Mouse (Mus musculus) G1E (cell line): ENCODE measurements around the gene Macrod2. TPM values are rescaled to one million over a fixed set of nuclear protein-coding genes. Genes with fewer than 3 reads are reported as not detected.

Experiments used
- ATAC-seq: 2 replicates; pipeline ENCODE4 v1.8.0; 2016; ENCODE audit warnings: mild to moderate bottlenecking; ENCODE audit not compliant: insufficient number of reproducible peaks, poor library complexity, low FRiP score, severe bottlenecking; ENCODE audit errors: extremely low read depth
- DNase-seq: peaks from one replicate; pipeline ENCODE4 v3.0.0; 2012; ENCODE audit warnings: low spot score
- H3K27me3 ChIP-seq: 2 replicates; pipeline ENCODE4 v1.6.1; 2012; ENCODE audit warnings: mild to moderate bottlenecking, low read length, inconsistent platforms; ENCODE audit not compliant: insufficient read depth
- H3K36me3 ChIP-seq: replicated peaks from 2 replicates; pipeline ENCODE3; 2012; ENCODE audit warnings: mild to moderate bottlenecking, inconsistent platforms
- H3K4me1 ChIP-seq: 2 replicates; pipeline ENCODE4 v1.6.1; 2012; ENCODE audit warnings: low read depth, low read length, inconsistent platforms, mixed read lengths; ENCODE audit not compliant: insufficient read depth
- H3K4me3 ChIP-seq: 2 replicates; pipeline ENCODE4 v1.5.1; 2012; ENCODE audit warnings: low read depth, mild to moderate bottlenecking, inconsistent platforms, low read length, moderate library complexity, mixed read lengths
- H3K9me3 ChIP-seq: replicated peaks from 2 replicates; pipeline ENCODE4 v1.6.1; 2012; ENCODE audit warnings: inconsistent platforms
- CTCF ChIP-seq: IDR thresholded peaks from 2 replicates; pipeline ENCODE4 v1.5.1; 2012; ENCODE audit warnings: low read depth, low read length, inconsistent platforms, mixed read lengths
- GATA1 ChIP-seq: IDR thresholded peaks from 2 replicates; pipeline ENCODE4 v1.6.1; 2012; ENCODE audit warnings: borderline replicate concordance, low read length, inconsistent platforms, mixed read lengths
- GATA2 ChIP-seq: IDR thresholded peaks from 2 replicates; pipeline ENCODE4 v1.6.1; 2012; ENCODE audit warnings: low read depth, low read length, inconsistent platforms, borderline replicate concordance
- POLR2AphosphoS5 ChIP-seq: IDR thresholded peaks from 2 replicates; pipeline ENCODE4 v1.6.1; 2012; ENCODE audit warnings: low read depth, low read length, inconsistent platforms; ENCODE audit not compliant: insufficient replicate concordance
- TAL1 ChIP-seq: conservative IDR thresholded peaks from 2 replicates; pipeline ENCODE4 v1.6.1; 2012; ENCODE audit warnings: low read depth, low read length, inconsistent platforms, mixed read lengths
- polyA plus RNA-seq: library from polyadenylated mRNA; stranded (reverse); fragments of >175 nt; gene quantifications from 2 replicates; pipeline ENCODE4 v1.2.3, GENCODE M21; 2012
- total RNA-seq, 2 experiments: library from RNA; stranded (forward) in 1 of 2; stranded (reverse) in 1 of 2; fragments of 200-1000 nt in 1 of 2; fragments of >200 nt in 1 of 2; fragmentation: Nextera tagmentation in 1 of 2; gene quantifications; 2 replicates each; pipeline ENCODE4 v1.2.3; 2014 to 2017

Gene Macrod2
- total and polyA plus RNA-seq, 3 experiments, result 0.38 TPM; not detected in 2

- TF ChIP-seq GATA2 (no peak), CTCF (no peak), POLR2AphosphoS5 (no peak), GATA1 (no peak), TAL1 (no peak)
- ATAC-seq (no peak), DNase-seq (no peak)
- Histone ChIP-seq H3K27me3 (no peaks in the 10 kb centered on the region), H3K36me3 (no peaks in the 10 kb centered on the region), H3K4me3 (no peak overlapping the region), H3K4me1 (no peaks in the 10 kb centered on the region), H3K9me3 (0 out of 2 replicates have a peak, but pooled peaks cover 2% of the 10 kb centered on the region)
Observed at GRCm38 (mm10) chr2:141337708-141338107, 942.6 kb downstream of the Macrod2 start.

GRCm38 (mm10) chr2:141343988-141344535 is 949.0 kb downstream of the Macrod2 start:
- Histone ChIP-seq H3K27me3 (no peaks in the 10 kb centered on the region), H3K9me3 (0 out of 2 replicates have a peak, but pooled peaks cover 5% of the 10 kb centered on the region), H3K4me3 (no peak overlapping the region), H3K4me1 (no peaks in the 10 kb centered on the region), H3K36me3 (no peaks in the 10 kb centered on the region)
- ATAC-seq, result no peak
- no peak for DNase-seq
- no peak for TF ChIP-seq TAL1
- no peak for TF ChIP-seq POLR2AphosphoS5
- TF ChIP-seq CTCF, result no peak
- no peak for TF ChIP-seq GATA1
- TF ChIP-seq GATA2, result no peak

- no peaks in the 10 kb centered on the region for H3K36me3 ChIP-seq
- DNase-seq (no peak), ATAC-seq (no peak)
- no peaks in the 10 kb centered on the region for H3K27me3 ChIP-seq
- H3K4me3 ChIP-seq, result no peak overlapping the region
- no peak for TF ChIP-seq GATA1
- TF ChIP-seq GATA2, result no peak
- TF ChIP-seq CTCF, result no peak
- no peak for TF ChIP-seq TAL1
- no peak for TF ChIP-seq POLR2AphosphoS5
- H3K9me3 ChIP-seq, result no peaks in the 10 kb centered on the region
- H3K4me1 ChIP-seq, result no peaks in the 10 kb centered on the region
Observed at GRCm38 (mm10) chr2:141352623-141353022, 957.5 kb downstream of the Macrod2 start.

GRCm38 (mm10) chr2:141388632-141389031 is 993.5 kb downstream of the Macrod2 start:
- Histone ChIP-seq H3K27me3 (no peaks in the 10 kb centered on the region), H3K4me3 (no peak overlapping the region), H3K36me3 (no peaks in the 10 kb centered on the region), H3K9me3 (peaks cover 5% of the 10 kb centered on the region; the same call in 1 of the 2 replicates), H3K4me1 (no peaks in the 10 kb centered on the region)
- TF ChIP-seq TAL1 (no peak), GATA1 (no peak), GATA2 (no peak), POLR2AphosphoS5 (no peak), CTCF (no peak)
- DNase-seq, result no peak
- no peak for ATAC-seq

- Histone ChIP-seq H3K9me3 (peaks cover 5% of the 10 kb centered on the region; the same call in 1 of the 2 replicates), H3K27me3 (no peaks in the 10 kb centered on the region), H3K36me3 (no peaks in the 10 kb centered on the region), H3K4me1 (no peaks in the 10 kb centered on the region), H3K4me3 (no peak overlapping the region)
- TF ChIP-seq GATA2 (no peak), POLR2AphosphoS5 (no peak), GATA1 (no peak), CTCF (no peak), TAL1 (no peak)
- DNase-seq (no peak), ATAC-seq (no peak)
Observed at GRCm38 (mm10) chr2:141391229-141391628, 996.1 kb downstream of the Macrod2 start.

- Histone ChIP-seq H3K27me3 (no peaks in the 10 kb centered on the region), H3K4me3 (no peak overlapping the region), H3K36me3 (no peaks in the 10 kb centered on the region), H3K9me3 (peaks cover 4% of the 10 kb centered on the region; the same call in 1 of the 2 replicates), H3K4me1 (no peaks in the 10 kb centered on the region)
- ATAC-seq, result no peak
- TF ChIP-seq POLR2AphosphoS5, result no peak
- TF ChIP-seq CTCF, result no peak
- TF ChIP-seq GATA2, result no peak
- no peak for TF ChIP-seq GATA1
- TF ChIP-seq TAL1, result no peak
- no peak for DNase-seq
Observed at GRCm38 (mm10) chr2:141394806-141395205, 999.7 kb downstream of the Macrod2 start.
